Mouse (Mus musculus): ENCODE results near the gene Cnst.
A peak's percentile ranks its signal among the peaks of the same experiment; 100 is the strongest.

Cnst gene

DNA sequence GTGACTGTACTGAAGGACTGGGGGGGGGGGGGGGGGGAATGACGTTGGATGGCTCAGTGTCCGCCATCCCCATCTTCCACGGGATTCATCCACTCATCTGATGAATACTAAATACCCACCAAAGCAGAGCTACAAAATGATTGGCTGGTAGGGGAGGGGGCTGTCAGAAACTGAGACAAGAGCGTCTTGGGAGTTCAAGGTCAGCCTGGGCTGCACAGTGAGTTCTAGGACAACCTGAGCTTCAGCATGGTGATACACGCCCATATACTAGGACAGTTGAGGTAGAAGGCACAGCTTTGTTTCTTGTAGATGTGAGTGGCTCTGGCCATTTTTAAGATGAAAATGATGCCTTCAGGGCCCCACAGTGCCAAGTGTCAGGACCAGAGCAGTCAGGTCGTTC lies 52.2 kb downstream of the Cnst start:
- no peak for DNase-seq

GRCm38 (mm10) chr1:179604526-179604925 lies 58.4 kb downstream of the Cnst start:
- no peak for DNase-seq

DNA sequence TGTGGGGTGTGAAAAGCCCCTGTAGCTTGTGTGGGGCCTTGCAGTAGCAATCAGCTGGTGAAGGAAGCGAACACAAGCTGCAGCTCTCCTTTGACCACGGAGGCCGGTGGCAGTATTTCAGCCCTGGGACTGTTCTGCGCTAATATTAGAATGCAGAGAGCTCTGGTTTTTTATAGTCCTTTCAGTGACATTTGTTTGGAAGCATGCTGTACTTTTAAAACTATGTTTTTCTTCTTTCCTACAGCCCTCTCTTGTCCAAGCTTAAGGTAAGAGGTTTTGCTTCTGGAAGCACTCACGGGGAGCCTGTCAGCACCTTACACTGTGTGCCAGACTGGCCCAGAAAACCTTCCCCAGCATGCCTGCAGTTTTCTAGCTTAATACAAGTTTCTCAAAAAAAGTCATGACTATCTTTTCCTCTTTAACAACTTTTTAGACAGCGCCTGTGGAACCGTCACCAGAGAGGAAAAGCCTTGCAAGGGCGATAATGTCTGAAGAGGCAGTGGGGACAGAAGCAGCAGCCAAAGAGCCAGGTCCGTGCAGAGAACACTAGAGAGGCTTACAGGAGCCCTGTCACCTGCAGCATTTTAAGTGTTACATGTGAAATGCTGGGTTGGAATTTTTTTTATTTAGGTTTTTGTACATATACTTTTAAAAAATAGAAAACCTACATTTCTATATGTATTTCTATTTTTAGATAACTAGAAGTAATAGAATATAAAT lies 60.0 kb downstream of the Cnst start:
- DNase-seq, result no peak

GRCm38 (mm10) chr1:179608521-179608920 lies 62.4 kb downstream of the Cnst start:
- no peak for DNase-seq

DNA sequence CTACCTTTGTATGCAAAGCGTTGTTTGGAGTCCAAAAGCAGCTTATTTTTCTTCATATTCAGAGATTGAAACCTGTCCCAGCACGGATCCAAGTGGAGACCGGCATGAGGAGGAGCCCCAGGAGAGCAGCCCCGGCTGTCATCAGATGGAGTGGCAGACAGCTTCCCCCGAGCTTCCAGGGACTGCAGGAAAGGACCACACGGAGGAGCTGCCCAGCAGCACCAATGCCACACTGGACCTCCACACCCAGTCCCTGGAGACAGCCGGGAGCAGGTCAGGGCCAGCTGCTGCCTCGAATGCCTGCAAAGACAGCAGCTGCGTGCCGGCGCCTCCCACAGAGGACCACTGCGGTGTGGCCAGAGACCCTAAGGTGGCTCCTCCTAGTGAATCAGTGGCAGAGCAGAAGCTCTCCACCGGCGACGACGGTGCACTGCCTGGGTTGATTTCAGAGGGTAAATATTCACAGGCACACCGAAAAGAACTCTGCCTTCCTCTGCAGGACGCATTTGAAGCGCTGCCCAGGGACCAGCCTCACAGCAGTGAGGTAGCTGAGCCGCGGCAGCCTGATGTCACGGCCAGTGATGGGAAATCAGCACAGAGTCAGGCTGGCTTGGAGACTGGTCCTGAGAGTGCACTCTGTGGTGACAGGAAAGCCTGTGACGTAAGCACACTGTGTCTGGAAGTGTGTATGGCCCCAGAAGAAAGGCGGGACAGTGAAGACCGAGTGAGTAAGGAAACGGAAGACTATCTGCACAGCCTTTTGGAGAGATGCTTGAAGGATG lies 63.7 kb downstream of the Cnst start:
- DNase-seq, result no peak

GRCm38 (mm10) chr1:179611182-179611581 lies 65.0 kb downstream of the Cnst start:
- no peak for DNase-seq

DNA sequence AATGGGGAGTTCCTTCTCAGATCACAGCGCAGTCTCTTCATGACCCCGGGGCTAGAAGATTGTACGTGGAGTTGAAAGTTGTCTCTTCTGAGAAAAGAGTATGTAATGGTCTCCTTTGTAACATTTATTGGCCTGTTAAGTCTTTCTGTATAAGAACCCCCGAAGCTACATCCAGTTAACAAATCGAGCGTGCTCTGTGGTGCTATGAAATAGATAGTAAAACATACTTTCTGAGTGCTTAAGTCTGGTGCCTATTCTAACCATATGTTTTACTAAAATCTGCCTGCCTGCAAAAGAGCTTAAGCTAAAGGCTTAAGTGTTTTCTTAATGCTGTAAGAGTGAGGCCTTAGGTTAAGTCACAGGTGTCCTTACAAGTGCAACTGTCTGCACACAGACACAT lies 66.2 kb downstream of the Cnst start:
- no peak for DNase-seq

DNA sequence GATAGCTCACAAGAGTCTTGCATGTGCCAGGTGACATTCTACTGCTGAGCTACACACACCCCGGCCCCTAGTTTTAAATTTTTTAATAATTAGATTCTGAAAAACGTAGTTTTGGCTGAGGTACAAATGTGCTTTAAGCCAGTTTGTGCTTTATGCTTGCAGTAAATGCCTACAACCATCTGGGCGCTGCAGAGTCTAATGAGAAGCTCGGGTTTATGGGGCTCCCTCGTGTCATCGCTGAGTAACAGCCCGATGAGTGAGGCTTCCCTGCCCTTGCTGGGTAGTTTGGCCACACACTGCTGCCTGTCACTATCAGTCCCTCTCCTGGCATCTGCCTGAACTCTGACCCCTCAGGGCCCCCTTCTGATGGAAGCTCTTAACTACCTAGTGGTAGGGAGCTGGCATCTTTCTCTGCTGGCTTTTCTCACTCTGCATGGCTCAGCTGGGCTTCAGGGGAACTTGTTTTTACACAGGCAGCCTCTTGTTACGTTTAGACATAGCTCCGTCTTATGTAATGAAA lies 66.9 kb downstream of the Cnst start:
- DNase-seq, result no peak

- DNase-seq, result no peak
Measured at GRCm38 (mm10) chr1:179617426-179617825, 71.3 kb downstream of the Cnst start.

DNA sequence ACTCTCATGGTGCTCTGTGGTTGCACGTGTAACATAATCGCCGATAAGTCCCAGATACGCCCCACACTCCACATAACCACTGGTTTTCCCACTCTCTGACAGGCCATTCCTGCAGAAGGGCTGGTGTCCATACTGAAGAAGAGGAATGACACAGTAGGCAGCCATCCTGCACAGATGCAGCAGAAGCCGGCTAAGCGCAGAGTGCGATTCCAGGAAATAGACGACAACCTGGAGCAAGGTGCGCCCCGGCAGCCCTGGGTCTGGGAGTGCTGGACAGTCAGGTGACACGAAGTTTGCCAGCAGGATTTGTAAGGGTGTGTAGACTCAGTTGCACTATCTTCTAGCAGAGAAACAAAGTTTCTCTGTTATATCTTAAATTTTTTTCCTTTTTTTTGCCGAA lies 76.5 kb downstream of the Cnst start:
- no peak for DNase-seq

- peak in 1 of 2 experiments; percentile 43 for DNase-seq
Measured at GRCm38 (mm10) chr1:179623657-179624056, 77.5 kb downstream of the Cnst start.

DNA sequence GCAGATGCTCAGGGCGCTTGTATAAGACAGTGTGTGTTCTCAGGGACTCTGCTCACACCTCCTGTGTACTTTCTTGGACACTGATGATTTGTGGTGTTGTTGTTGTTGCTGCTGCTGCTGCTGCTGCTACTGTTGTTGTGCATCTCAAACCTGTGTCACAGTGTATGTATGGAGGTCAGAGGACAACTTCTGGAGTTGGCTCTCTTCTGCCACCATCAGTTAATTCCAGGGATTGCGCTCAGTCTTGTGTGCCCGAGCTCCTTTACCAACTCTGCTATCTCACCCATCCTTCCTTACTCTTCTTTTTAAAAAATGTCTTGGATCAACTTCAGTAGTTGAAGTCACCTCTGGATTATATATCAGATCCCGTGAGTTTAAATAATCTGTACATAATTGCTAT lies 78.2 kb downstream of the Cnst start:
- DNase-seq, result peak; percentile 11 to 57

DNA sequence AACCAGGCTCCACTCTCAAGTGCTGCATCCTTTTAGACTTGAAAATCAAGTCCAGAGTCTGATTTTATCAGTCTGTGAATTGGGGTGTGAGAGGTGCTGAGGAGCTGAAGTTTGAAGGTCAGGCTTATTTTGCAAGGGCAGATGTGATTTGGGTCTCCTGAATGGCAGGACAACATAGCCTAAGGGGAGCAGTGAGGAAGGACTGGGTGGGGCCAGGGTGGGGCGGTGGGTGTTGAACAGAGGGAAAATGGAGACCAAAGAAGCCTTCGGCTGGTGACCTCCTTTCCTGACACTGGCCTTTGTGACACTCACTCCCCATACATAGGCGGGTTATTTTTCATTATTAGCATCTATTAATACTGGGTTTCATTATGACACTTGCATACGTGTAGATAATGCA lies 81.7 kb downstream of the Cnst start:
- no peak for DNase-seq

GRCm38 (mm10) chr1:179628438-179629106 lies 82.4 kb downstream of the Cnst start:
- no peak for DNase-seq

DNA sequence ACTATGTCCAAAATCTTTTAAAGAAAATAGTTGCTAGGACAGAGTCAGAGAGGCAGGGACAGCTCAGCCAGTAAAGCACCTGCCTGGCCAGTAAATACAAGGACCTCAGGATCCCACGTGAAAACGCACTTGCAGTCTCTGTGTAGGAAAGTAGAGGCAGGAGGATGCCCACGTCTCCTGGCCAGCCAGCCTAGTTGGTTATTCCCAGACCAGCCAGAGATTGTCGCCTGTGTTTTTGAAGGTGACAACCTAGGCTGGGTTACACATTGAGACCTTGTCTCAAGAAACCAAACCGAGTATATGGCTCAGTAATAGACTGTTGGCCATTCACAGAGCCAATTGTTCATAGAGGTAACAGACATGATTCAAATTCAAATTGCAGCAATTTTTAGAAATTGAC lies 83.1 kb downstream of the Cnst start:
- DNase-seq, result no peak

DNA sequence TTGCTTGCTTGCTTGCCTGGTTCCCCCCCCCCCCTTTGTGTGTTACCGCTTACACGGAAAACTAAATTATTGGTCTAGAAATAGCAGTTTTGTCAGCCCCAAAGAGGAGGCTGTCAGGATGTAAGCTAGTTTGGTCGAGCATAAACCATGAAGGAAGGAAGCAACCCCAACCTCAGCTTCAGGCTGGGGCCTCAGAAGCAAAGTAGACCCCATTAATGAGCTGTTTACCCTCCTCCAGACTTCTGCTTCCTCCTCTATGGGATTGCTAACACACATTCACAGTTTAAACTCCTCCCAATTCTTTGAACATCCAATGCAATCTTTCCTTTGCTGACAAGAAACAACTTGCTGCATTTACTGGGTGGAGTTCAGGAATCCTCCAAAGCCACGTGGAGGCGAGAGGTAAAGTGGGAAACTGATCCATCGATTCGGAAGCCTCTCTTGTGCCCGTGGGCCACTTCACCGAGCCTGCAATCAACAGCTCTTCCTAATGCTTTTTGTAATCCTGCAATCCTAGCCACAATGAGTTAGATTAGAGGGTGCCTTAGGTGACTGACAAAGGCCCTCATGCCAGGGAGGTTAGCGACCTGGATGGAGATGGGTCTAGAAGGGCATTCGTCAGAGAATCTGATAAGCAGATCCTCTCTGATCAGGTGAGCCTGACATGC lies 86.7 kb downstream of the Cnst start:
- no peak for DNase-seq

DNA sequence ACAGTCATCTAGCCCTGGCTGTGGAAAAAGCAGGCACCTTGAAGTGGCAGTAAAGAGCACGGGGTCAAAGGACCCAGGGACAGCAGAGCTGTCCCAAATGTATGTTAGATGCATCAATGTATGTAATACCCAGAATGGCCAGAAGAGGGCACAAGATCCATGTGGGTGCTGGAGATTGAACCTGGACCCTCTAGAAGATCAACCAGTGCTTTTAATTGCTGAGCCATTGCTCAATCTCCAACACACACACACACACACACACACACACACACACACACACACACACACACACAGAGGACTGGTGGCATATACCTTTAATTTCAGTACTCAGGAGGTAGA lies 87.2 kb downstream of the Cnst start:
- no peak for DNase-seq

- DNase-seq, result no peak
Measured at GRCm38 (mm10) chr1:179634159-179634558, 88.0 kb downstream of the Cnst start.

DNA sequence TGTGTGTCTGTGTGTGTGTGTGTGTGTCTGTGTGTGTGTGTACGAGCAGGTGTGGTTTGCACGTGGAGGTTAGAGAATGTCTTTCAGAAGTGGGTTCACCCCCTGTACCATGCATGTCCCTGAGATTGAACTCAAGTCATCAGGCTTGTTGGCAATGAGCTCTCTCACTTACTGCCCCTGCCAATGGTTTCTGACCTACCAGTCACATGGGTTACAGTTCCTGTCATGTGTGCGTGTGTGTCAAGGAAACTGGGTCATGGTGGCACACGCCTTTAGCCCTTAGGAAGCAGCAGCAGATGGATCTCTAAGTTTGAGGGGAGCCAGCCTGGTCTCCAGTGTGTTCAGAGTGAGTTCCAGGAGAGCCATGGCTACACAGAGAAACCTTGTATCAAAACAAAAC lies 96.6 kb downstream of the Cnst start:
- no peak for DNase-seq

DNA sequence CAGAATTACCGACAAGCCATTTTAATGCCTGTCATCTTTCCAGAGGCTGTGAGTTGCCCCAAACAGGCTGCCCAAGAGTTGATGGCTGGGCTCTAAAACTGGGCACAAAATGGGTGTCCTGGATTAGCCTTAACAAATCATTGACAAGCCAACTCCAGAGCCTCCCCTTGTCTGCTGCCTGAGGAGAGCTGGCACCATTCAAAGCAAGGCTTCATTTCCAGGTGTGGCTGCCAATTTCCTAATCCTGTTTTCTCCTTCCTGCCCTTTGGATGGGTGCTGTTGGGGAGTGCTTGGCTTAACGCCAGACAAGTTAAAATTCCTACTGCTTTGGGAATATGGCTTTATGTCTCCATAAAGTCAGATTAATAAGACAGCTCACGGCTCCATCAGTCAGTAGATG lies 98.0 kb downstream of the Cnst start:
- DNase-seq, result no peak

- peak; percentile 40 to 67 for DNase-seq
Measured at GRCm38 (mm10) chr1:179645101-179645979, 99.2 kb downstream of the Cnst start.

DNA sequence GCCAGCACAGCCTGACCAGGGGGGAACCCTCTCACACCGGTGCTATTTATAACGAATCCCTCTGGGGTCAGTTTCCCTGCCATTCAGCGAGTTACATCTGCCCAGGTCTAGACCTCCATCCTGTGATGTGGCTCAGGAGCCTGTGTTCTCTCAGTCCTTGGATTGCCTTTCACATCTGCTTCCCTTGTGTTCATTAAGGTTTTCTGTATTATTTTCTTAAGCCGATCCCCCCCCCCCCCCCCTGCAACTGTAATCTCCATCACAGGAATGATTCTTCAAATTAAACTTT lies 99.8 kb downstream of the Cnst start:
- DNase-seq, result no peak

Measured in spleen, adult 18-20 months (tissue).